Mouse (Mus musculus) olfactory bulb, adult 2 months (tissue): Measurements from ENCODE around the gene Stk10.

ENCODE experiments used
- CTCF ChIP-seq: fragments of 200-500 bp; IDR thresholded peaks from 2 replicates; pipeline ENCODE4 v1.5.1; 2012; ENCODE audit warnings: low read depth, mild to moderate bottlenecking, low read length, moderate library complexity; ENCODE audit not compliant: insufficient read depth
- POLR2A ChIP-seq: fragments of 200-500 bp; IDR thresholded peaks from 2 replicates; pipeline ENCODE4 v1.6.1; 2012; ENCODE audit warnings: mild to moderate bottlenecking, low read depth, low read length, moderate library complexity; ENCODE audit not compliant: insufficient read depth

DNA sequence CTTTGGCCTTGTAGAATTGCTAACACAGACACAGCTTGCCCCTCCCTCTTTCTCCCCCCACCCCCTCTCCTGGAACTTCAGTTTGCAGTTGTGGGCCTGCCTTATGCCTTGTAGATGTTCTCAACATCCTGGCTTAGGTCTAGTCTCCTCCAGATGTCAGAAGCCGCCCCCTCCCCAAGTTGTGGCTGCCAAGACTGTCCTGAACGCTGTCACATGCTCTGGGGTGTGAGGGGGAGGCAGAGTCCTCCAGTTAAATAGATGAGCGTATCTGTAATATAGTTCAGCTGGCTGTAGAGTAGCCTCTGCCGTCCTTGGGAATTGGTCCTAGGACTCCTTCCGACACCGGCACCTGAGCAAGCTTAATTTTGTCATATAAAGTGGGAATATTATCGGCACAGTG lies 6.6 kb downstream of the Stk10 start:
- TF ChIP-seq POLR2A (no peak), CTCF (no peak)
